Mouse (Mus musculus): ENCODE results near the gene Rpl7l1. TPM values are rescaled to one million over a fixed set of nuclear protein-coding genes. Genes with fewer than 3 reads are reported as not detected.

The Rpl7l1 gene
- polyA plus RNA-seq, 1 experiment: not detected

GRCm38 (mm10) chr17:46735287-46735686, 47.2 kb downstream of the Rpl7l1 start:
- no peak for TF ChIP-seq CTCF (IDR thresholded peaks at IDR 0.05; ENCODE audit: insufficient read depth, low read depth, low read length)
- TF ChIP-seq POLR2A (IDR thresholded peaks at IDR 0.05; ENCODE audit: insufficient read depth, low read depth, low read length): no peak
- Histone ChIP-seq H3K4me3 (ENCODE audit: insufficient read depth, low read depth, low read length) (no peak overlapping the region), H3K27ac (ENCODE audit: insufficient read depth, low read depth, low read length) (no peak overlapping the region), H3K4me1 (ENCODE audit: control insufficient read depth, insufficient read depth, low read length) (no peaks in the 10 kb centered on the region)
- 87% methylated on average over 7 of the region's 7 CpGs for WGBS

DNA sequence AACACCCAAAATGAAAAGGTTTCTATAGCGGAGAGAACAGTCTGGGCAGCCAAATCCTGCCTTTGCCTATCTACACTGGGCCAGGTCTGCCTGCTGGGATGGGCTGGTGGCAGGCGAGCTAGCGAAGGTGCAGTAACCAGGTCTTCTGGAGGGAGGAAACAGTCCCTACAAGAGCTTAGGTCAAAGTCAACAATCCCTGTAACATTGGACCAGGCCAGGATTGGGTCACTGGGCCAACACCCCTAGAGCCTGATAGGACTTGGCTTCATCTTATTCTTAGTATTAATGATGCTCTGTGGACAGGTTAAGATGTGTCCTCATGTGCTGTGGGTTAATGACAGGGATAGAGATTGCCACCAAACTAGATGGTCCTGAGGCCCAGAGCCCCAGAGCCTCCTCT, 48.4 kb downstream of the Rpl7l1 start:
- H3K4me1 ChIP-seq (ENCODE audit: control insufficient read depth, insufficient read depth, low read length): peaks cover under 1% of the 10 kb centered on the region; the same call in 1 of the 2 replicates
- TF ChIP-seq CTCF (IDR thresholded peaks at IDR 0.05; ENCODE audit: insufficient read depth, low read depth, low read length) (no peak), POLR2A (IDR thresholded peaks at IDR 0.05; ENCODE audit: insufficient read depth, low read depth, low read length) (no peak)
- H3K4me3 ChIP-seq (ENCODE audit: insufficient read depth, low read depth, low read length): no peak overlapping the region
- 96% methylated on average over 3 of the region's 3 CpGs for WGBS
- H3K27ac ChIP-seq (ENCODE audit: insufficient read depth, low read depth, low read length): no peak overlapping the region

GRCm38 (mm10) chr17:46728904-46729318, 53.6 kb downstream of the Rpl7l1 start, which contains the start of gene Gnmt:
Gene Gnmt, minus strand, starts transcription at chr17:46729168.
- WGBS: 26% methylated on average over 24 of the region's 24 CpGs
- H3K27ac ChIP-seq (ENCODE audit: insufficient read depth, low read depth, low read length): no peak within 1 kb of the TSS
- TF ChIP-seq POLR2A (IDR thresholded peaks at IDR 0.05; ENCODE audit: insufficient read depth, low read depth, low read length) (no peak), CTCF (IDR thresholded peaks at IDR 0.05; ENCODE audit: insufficient read depth, low read depth, low read length) (no peak)
- H3K4me1 ChIP-seq (ENCODE audit: control insufficient read depth, insufficient read depth, low read length): peaks cover 5% of the 10 kb centered on the region; the same call in 1 of the 2 replicates
- no peak within 1 kb of the TSS for H3K4me3 ChIP-seq (ENCODE audit: insufficient read depth, low read depth, low read length)

GRCm38 (mm10) chr17:46728496-46728895, 54.0 kb downstream of the Rpl7l1 start:
- H3K4me3 ChIP-seq (ENCODE audit: insufficient read depth, low read depth, low read length): no peak overlapping the region
- no peak overlapping the region for H3K27ac ChIP-seq (ENCODE audit: insufficient read depth, low read depth, low read length)
- H3K4me1 ChIP-seq (ENCODE audit: control insufficient read depth, insufficient read depth, low read length): peaks cover 5% of the 10 kb centered on the region; the same call in 1 of the 2 replicates
- no peak for TF ChIP-seq CTCF (IDR thresholded peaks at IDR 0.05; ENCODE audit: insufficient read depth, low read depth, low read length)
- TF ChIP-seq POLR2A (IDR thresholded peaks at IDR 0.05; ENCODE audit: insufficient read depth, low read depth, low read length): no peak
- 56% methylated on average over 11 of the region's 11 CpGs for WGBS

GRCm38 (mm10) chr17:46728021-46728420, 54.5 kb downstream of the Rpl7l1 start:
- no peak overlapping the region for H3K27ac ChIP-seq (ENCODE audit: insufficient read depth, low read depth, low read length)
- H3K4me3 ChIP-seq (ENCODE audit: insufficient read depth, low read depth, low read length): no peak overlapping the region
- TF ChIP-seq CTCF (IDR thresholded peaks at IDR 0.05; ENCODE audit: insufficient read depth, low read depth, low read length): no peak
- no peak for TF ChIP-seq POLR2A (IDR thresholded peaks at IDR 0.05; ENCODE audit: insufficient read depth, low read depth, low read length)
- H3K4me1 ChIP-seq (ENCODE audit: control insufficient read depth, insufficient read depth, low read length): peaks cover 5% of the 10 kb centered on the region; the same call in 1 of the 2 replicates
- 45% methylated on average over 6 of the region's 6 CpGs for WGBS

- no peak overlapping the region for H3K4me3 ChIP-seq (ENCODE audit: insufficient read depth, low read depth, low read length)
- no peak for TF ChIP-seq CTCF (IDR thresholded peaks at IDR 0.05; ENCODE audit: insufficient read depth, low read depth, low read length)
- no peak for TF ChIP-seq POLR2A (IDR thresholded peaks at IDR 0.05; ENCODE audit: insufficient read depth, low read depth, low read length)
- H3K4me1 ChIP-seq (ENCODE audit: control insufficient read depth, insufficient read depth, low read length): peaks cover 5% of the 10 kb centered on the region; the same call in 1 of the 2 replicates
- 92% methylated on average over 11 of the region's 11 CpGs for WGBS
- H3K27ac ChIP-seq (ENCODE audit: insufficient read depth, low read depth, low read length): no peak overlapping the region
Measured at GRCm38 (mm10) chr17:46727271-46727670, 55.2 kb downstream of the Rpl7l1 start.

- Histone ChIP-seq H3K27ac (ENCODE audit: insufficient read depth, low read depth, low read length) (no peak overlapping the region), H3K4me1 (ENCODE audit: control insufficient read depth, insufficient read depth, low read length) (peaks cover 5% of the 10 kb centered on the region; the same call in 1 of the 2 replicates), H3K4me3 (ENCODE audit: insufficient read depth, low read depth, low read length) (no peak overlapping the region)
- TF ChIP-seq CTCF (IDR thresholded peaks at IDR 0.05; ENCODE audit: insufficient read depth, low read depth, low read length) (no peak), POLR2A (IDR thresholded peaks at IDR 0.05; ENCODE audit: insufficient read depth, low read depth, low read length) (no peak)
- WGBS: 91% methylated on average over 26 of the region's 26 CpGs
Measured at GRCm38 (mm10) chr17:46725731-46726645, 56.5 kb downstream of the Rpl7l1 start.

- TF ChIP-seq CTCF (IDR thresholded peaks at IDR 0.05; ENCODE audit: insufficient read depth, low read depth, low read length) (peak; percentile 42; the same call in 1 of the 2 replicates), POLR2A (IDR thresholded peaks at IDR 0.05; ENCODE audit: insufficient read depth, low read depth, low read length) (no peak)
- Histone ChIP-seq H3K4me3 (ENCODE audit: insufficient read depth, low read depth, low read length) (no peak overlapping the region), H3K27ac (ENCODE audit: insufficient read depth, low read depth, low read length) (no peak overlapping the region), H3K4me1 (ENCODE audit: control insufficient read depth, insufficient read depth, low read length) (peaks cover 5% of the 10 kb centered on the region; the same call in 1 of the 2 replicates)
- WGBS: 54% methylated on average over 9 of the region's 9 CpGs
Measured at GRCm38 (mm10) chr17:46725273-46725672, 57.2 kb downstream of the Rpl7l1 start.

- H3K4me1 ChIP-seq (ENCODE audit: control insufficient read depth, insufficient read depth, low read length): peaks cover 5% of the 10 kb centered on the region; the same call in 1 of the 2 replicates
- no peak overlapping the region for H3K4me3 ChIP-seq (ENCODE audit: insufficient read depth, low read depth, low read length)
- WGBS: 78% methylated on average over 20 of the region's 20 CpGs
- H3K27ac ChIP-seq (ENCODE audit: insufficient read depth, low read depth, low read length): no peak overlapping the region
- TF ChIP-seq POLR2A (IDR thresholded peaks at IDR 0.05; ENCODE audit: insufficient read depth, low read depth, low read length): no peak
- TF ChIP-seq CTCF (IDR thresholded peaks at IDR 0.05; ENCODE audit: insufficient read depth, low read depth, low read length): no peak
Measured at GRCm38 (mm10) chr17:46724477-46725084, 57.9 kb downstream of the Rpl7l1 start.

Other genes starting within 250 kb of the Rpl7l1 start
- gene Cul9, start 236.3 kb downstream of the Rpl7l1 start, polyA plus RNA-seq (2012; ENCODE audit: insufficient read depth, insufficient read length, low replicate concordance, missing spikeins): not detected in 2 replicates
- gene Srf, start 226.5 kb downstream of the Rpl7l1 start, polyA plus RNA-seq (2012; ENCODE audit: insufficient read depth, insufficient read length, low replicate concordance, missing spikeins): not detected in 2 replicates
- gene Ptk7, start 153.2 kb downstream of the Rpl7l1 start, polyA plus RNA-seq (2012; ENCODE audit: insufficient read depth, insufficient read length, low replicate concordance, missing spikeins): not detected in 2 replicates
- gene Klc4, start 136.7 kb downstream of the Rpl7l1 start, polyA plus RNA-seq (2012; ENCODE audit: insufficient read depth, insufficient read length, low replicate concordance, missing spikeins): not detected in 2 replicates
- gene Mrpl2, start 136.4 kb downstream of the Rpl7l1 start, polyA plus RNA-seq (2012; ENCODE audit: insufficient read depth, insufficient read length, low replicate concordance, missing spikeins): not detected in 2 replicates
- not detected in 2 replicates for gene Cul7, start 132.3 kb downstream of the Rpl7l1 start, polyA plus RNA-seq (2012; ENCODE audit: insufficient read depth, insufficient read length, low replicate concordance, missing spikeins)
- gene Rrp36, start 108.3 kb downstream of the Rpl7l1 start, polyA plus RNA-seq (2012; ENCODE audit: insufficient read depth, insufficient read length, low replicate concordance, missing spikeins): not detected in 2 replicates
- not detected in 2 replicates for gene Mea1, start 103.9 kb downstream of the Rpl7l1 start, polyA plus RNA-seq (2012; ENCODE audit: insufficient read depth, insufficient read length, low replicate concordance, missing spikeins)
- not detected in 2 replicates for gene Klhdc3, start 101.8 kb downstream of the Rpl7l1 start, polyA plus RNA-seq (2012; ENCODE audit: insufficient read depth, insufficient read length, low replicate concordance, missing spikeins)
- gene Ppp2r5d, start 77.6 kb downstream of the Rpl7l1 start, polyA plus RNA-seq (2012; ENCODE audit: insufficient read depth, insufficient read length, low replicate concordance, missing spikeins): 293 TPM in 1 of 2 replicates, not detected in the other
- gene Pex6, start 71.2 kb downstream of the Rpl7l1 start, polyA plus RNA-seq (2012; ENCODE audit: insufficient read depth, insufficient read length, low replicate concordance, missing spikeins): not detected in 2 replicates
- gene Gnmt, start 53.5 kb downstream of the Rpl7l1 start, polyA plus RNA-seq (2012; ENCODE audit: insufficient read depth, insufficient read length, low replicate concordance, missing spikeins): not detected in 2 replicates
- gene Cnpy3, start 30.5 kb downstream of the Rpl7l1 start, polyA plus RNA-seq (2012; ENCODE audit: insufficient read depth, insufficient read length, low replicate concordance, missing spikeins): not detected in 2 replicates
- gene Ptcra, start 19.0 kb downstream of the Rpl7l1 start, polyA plus RNA-seq (2012; ENCODE audit: insufficient read depth, insufficient read length, low replicate concordance, missing spikeins): not detected in 2 replicates
- not detected in 2 replicates for gene 2310039H08Rik, start 10.0 kb downstream of the Rpl7l1 start, polyA plus RNA-seq (2012; ENCODE audit: insufficient read depth, insufficient read length, low replicate concordance, missing spikeins)
- gene Bicral, start 75.8 kb upstream of the Rpl7l1 start, polyA plus RNA-seq (2012; ENCODE audit: insufficient read depth, insufficient read length, low replicate concordance, missing spikeins): not detected in 2 replicates
- not detected in 2 replicates for gene Tbcc, start 108.0 kb upstream of the Rpl7l1 start, polyA plus RNA-seq (2012; ENCODE audit: insufficient read depth, insufficient read length, low replicate concordance, missing spikeins)
- gene Prph2, start 127.8 kb upstream of the Rpl7l1 start, polyA plus RNA-seq (2012; ENCODE audit: insufficient read depth, insufficient read length, low replicate concordance, missing spikeins): not detected in 2 replicates
- gene Ubr2, start 227.9 kb upstream of the Rpl7l1 start, polyA plus RNA-seq (2012; ENCODE audit: insufficient read depth, insufficient read length, low replicate concordance, missing spikeins): 289 TPM in 1 of 2 replicates, not detected in the other